Mouse (Mus musculus) kidney, embryonic 15.5 days (tissue): ENCODE measurements around the gene Iqcc. TPM values are rescaled to one million over a fixed set of nuclear protein-coding genes. Genes with fewer than 3 reads are reported as not detected.

ENCODE experiments used
- ATAC-seq: fragments of 200-750 bp; cut with Nextera tagmentation; replicated peaks from 2 replicates; pipeline ENCODE4 v1.8.0; 2017; ENCODE audit warnings: moderate TSS enrichment; ENCODE audit not compliant: low FRiP score
- H3K27ac ChIP-seq: fragments of 300-500 bp; sonication (generic); 2 replicates; pipeline ENCODE4 v1.5.1; 2015; ENCODE audit warnings: mild to moderate bottlenecking, inconsistent platforms
- H3K27me3 ChIP-seq: fragments of 300-500 bp; sonication (generic); 2 replicates; pipeline ENCODE4 v1.6.1; 2015; ENCODE audit warnings: inconsistent platforms
- H3K36me3 ChIP-seq: fragments of 300-500 bp; sonication (generic); 2 replicates; pipeline ENCODE4 v1.6.1; 2015; ENCODE audit warnings: inconsistent platforms
- H3K4me1 ChIP-seq: fragments of 300-500 bp; sonication (generic); 2 replicates; pipeline ENCODE4 v1.6.1; 2015; ENCODE audit warnings: inconsistent platforms
- H3K4me2 ChIP-seq: fragments of 300-500 bp; sonication (generic); 2 replicates; pipeline ENCODE4 v1.6.1; 2015; ENCODE audit warnings: moderate library complexity, mild to moderate bottlenecking, inconsistent platforms
- H3K4me3 ChIP-seq: fragments of 300-500 bp; sonication (generic); replicated peaks from 2 replicates; pipeline ENCODE4 v1.5.1; 2015; ENCODE audit warnings: mild to moderate bottlenecking, inconsistent platforms
- H3K9ac ChIP-seq: fragments of 300-500 bp; sonication (generic); 2 replicates; pipeline ENCODE4 v1.6.1; 2015; ENCODE audit warnings: mild to moderate bottlenecking, inconsistent platforms
- H3K9me3 ChIP-seq: fragments of 300-500 bp; sonication (generic); replicated peaks from 2 replicates; pipeline ENCODE4 v1.6.1; 2016; ENCODE audit warnings: inconsistent platforms
- WGBS: fragments of 180-500 bp; shearing (Covaris S2); methylation state at CpG from one replicate; pipeline ENCODE4 v1.1.7; 2015; ENCODE audit warnings: mixed read lengths; 5-methylcytosine and 5-hydroxymethylcytosine counted together
- polyA plus RNA-seq: library from polyadenylated mRNA; unstranded; fragments of >200 nt; fragmentation: Nextera tagmentation; extraction: Ambion mirVana; gene quantifications from 2 replicates; pipeline ENCODE4 v1.2.1, GENCODE M21; 2015

Iqcc gene
- polyA plus RNA-seq, 1 experiment from 2014 or later = 29.4 TPM

- WGBS = 79% methylated on average over 4 of the region's 4 CpGs
- peak overlapping the region; percentile 73 for H3K27ac ChIP-seq
- H3K9me3 ChIP-seq = no peaks in the 10 kb centered on the region
- H3K4me3 ChIP-seq = no peak overlapping the region
- ATAC-seq = no peak
- H3K4me2 ChIP-seq = no peak overlapping the region
- no peaks in the 10 kb centered on the region for H3K27me3 ChIP-seq
- H3K4me1 ChIP-seq = peaks cover 15% of the 10 kb centered on the region
- no peak overlapping the region for H3K9ac ChIP-seq
- H3K36me3 ChIP-seq = no peaks in the 10 kb centered on the region
Measured at GRCm38 (mm10) chr4:129573093-129573370, 45.9 kb downstream of the Iqcc start.

- ATAC-seq = no peak
- Histone ChIP-seq H3K27ac (peak overlapping the region; percentile 73), H3K27me3 (no peaks in the 10 kb centered on the region), H3K36me3 (no peaks in the 10 kb centered on the region), H3K4me2 (no peak overlapping the region), H3K9me3 (no peaks in the 10 kb centered on the region), H3K9ac (no peak overlapping the region), H3K4me3 (no peak overlapping the region), H3K4me1 (peaks cover 15% of the 10 kb centered on the region)
- WGBS = 74% methylated on average over 13 of the region's 13 CpGs
Measured at GRCm38 (mm10) chr4:129572236-129573092, 46.4 kb downstream of the Iqcc start.

- H3K4me3 ChIP-seq = no peak overlapping the region
- peak overlapping the region; percentile 73; the same call in 1 of the 2 replicates for H3K27ac ChIP-seq
- H3K36me3 ChIP-seq = no peaks in the 10 kb centered on the region
- H3K27me3 ChIP-seq = no peaks in the 10 kb centered on the region
- no peak overlapping the region for H3K4me2 ChIP-seq
- ATAC-seq = no peak
- 81% methylated on average over 8 of the region's 8 CpGs for WGBS
- no peaks in the 10 kb centered on the region for H3K9me3 ChIP-seq
- H3K4me1 ChIP-seq = peaks cover 8% of the 10 kb centered on the region
- no peak overlapping the region for H3K9ac ChIP-seq
Measured at GRCm38 (mm10) chr4:129571551-129572084, 47.3 kb downstream of the Iqcc start.

- no peak overlapping the region for H3K4me2 ChIP-seq
- H3K27me3 ChIP-seq = no peaks in the 10 kb centered on the region
- no peaks in the 10 kb centered on the region for H3K9me3 ChIP-seq
- ATAC-seq = no peak
- H3K4me1 ChIP-seq = peaks cover 2% of the 10 kb centered on the region
- H3K9ac ChIP-seq = no peak overlapping the region
- no peaks in the 10 kb centered on the region for H3K36me3 ChIP-seq
- no peak overlapping the region for H3K4me3 ChIP-seq
- no peak overlapping the region for H3K27ac ChIP-seq
- 82% methylated on average over 6 of the region's 6 CpGs for WGBS
Measured at GRCm38 (mm10) chr4:129570028-129570427, 48.9 kb downstream of the Iqcc start.

- no peaks in the 10 kb centered on the region for H3K36me3 ChIP-seq
- no peak overlapping the region for H3K27ac ChIP-seq
- ATAC-seq = no peak
- H3K9me3 ChIP-seq = no peaks in the 10 kb centered on the region
- no peak overlapping the region for H3K4me2 ChIP-seq
- no peak overlapping the region for H3K4me3 ChIP-seq
- H3K9ac ChIP-seq = no peak overlapping the region
- 90% methylated on average over 7 of the region's 7 CpGs for WGBS
- peaks cover 9% of the 10 kb centered on the region for H3K4me1 ChIP-seq
- no peaks in the 10 kb centered on the region for H3K27me3 ChIP-seq
Measured at GRCm38 (mm10) chr4:129568366-129568765, 50.5 kb downstream of the Iqcc start.

- Histone ChIP-seq H3K27me3 (no peaks in the 10 kb centered on the region), H3K36me3 (no peaks in the 10 kb centered on the region), H3K27ac (no peak overlapping the region), H3K4me1 (peaks cover 11% of the 10 kb centered on the region), H3K4me3 (no peak overlapping the region), H3K9me3 (no peaks in the 10 kb centered on the region), H3K9ac (no peak overlapping the region), H3K4me2 (no peak overlapping the region)
- ATAC-seq = no peak
- 86% methylated on average over 6 of the region's 6 CpGs for WGBS
Measured at GRCm38 (mm10) chr4:129565139-129565538, 53.8 kb downstream of the Iqcc start.

Other genes with a start within 250 kb of the Iqcc start
- 15.7 and 18.0 TPM in 2 replicates for gene Zbtb8a, start 241.0 kb downstream of the Iqcc start, polyA plus RNA-seq
- 4.1 and 4.9 TPM in 2 replicates for gene Zbtb8b, start 178.2 kb downstream of the Iqcc start, polyA plus RNA-seq
- 26.4 and 28.8 TPM in 2 replicates for gene Bsdc1, start 157.5 kb downstream of the Iqcc start, polyA plus RNA-seq
- gene Tssk3, start 128.1 kb downstream of the Iqcc start, polyA plus RNA-seq = not detected in 2 replicates
- not detected in 2 replicates for gene Fam229a, start 127.9 kb downstream of the Iqcc start, polyA plus RNA-seq
- 881 and 886 TPM in 2 replicates for gene Marcksl1, start 105.5 kb downstream of the Iqcc start, polyA plus RNA-seq
- gene Hdac1, start 76.4 kb downstream of the Iqcc start, polyA plus RNA-seq = 264 and 274 TPM in 2 replicates
- 11.3 and 11.4 TPM in 2 replicates for gene Lck, start 45.5 kb downstream of the Iqcc start, polyA plus RNA-seq
- gene Fam167b, start 40.5 kb downstream of the Iqcc start, polyA plus RNA-seq = 27.8 and 29.1 TPM in 2 replicates
- gene Eif3i, start 18.5 kb downstream of the Iqcc start, polyA plus RNA-seq = 287 and 288 TPM in 2 replicates
- 209 and 215 TPM in 2 replicates for gene Tmem234, start 18.4 kb downstream of the Iqcc start, polyA plus RNA-seq
- gene Dcdc2b, start 4.8 kb downstream of the Iqcc start, polyA plus RNA-seq = 2.1 and 2.4 TPM in 2 replicates
- 52.4 and 65.7 TPM in 2 replicates for gene Ccdc28b, start 4.8 kb upstream of the Iqcc start, polyA plus RNA-seq
- gene Txlna, start 22.0 kb upstream of the Iqcc start, polyA plus RNA-seq = 82.1 and 84.4 TPM in 2 replicates
- gene Kpna6, start 53.7 kb upstream of the Iqcc start, polyA plus RNA-seq = 18.6 and 18.7 TPM in 2 replicates
- gene Tmem39b, start 77.7 kb upstream of the Iqcc start, polyA plus RNA-seq = 20.2 and 21.6 TPM in 2 replicates
- 118 and 125 TPM in 2 replicates for gene Khdrbs1, start 123.2 kb upstream of the Iqcc start, polyA plus RNA-seq
- 311 and 374 TPM in 2 replicates for gene Ptp4a2, start 192.1 kb upstream of the Iqcc start, polyA plus RNA-seq